Mouse (Mus musculus) skeletal muscle tissue, adult 2 months (tissue): Measurements from ENCODE around the gene Cd69.

Source experiments
- DNase-seq: peaks from one replicate; pipeline ENCODE4 v3.0.0-alpha.2; 2012; ENCODE audit warnings: low read depth, low spot score

Gene Cd69

DNA sequence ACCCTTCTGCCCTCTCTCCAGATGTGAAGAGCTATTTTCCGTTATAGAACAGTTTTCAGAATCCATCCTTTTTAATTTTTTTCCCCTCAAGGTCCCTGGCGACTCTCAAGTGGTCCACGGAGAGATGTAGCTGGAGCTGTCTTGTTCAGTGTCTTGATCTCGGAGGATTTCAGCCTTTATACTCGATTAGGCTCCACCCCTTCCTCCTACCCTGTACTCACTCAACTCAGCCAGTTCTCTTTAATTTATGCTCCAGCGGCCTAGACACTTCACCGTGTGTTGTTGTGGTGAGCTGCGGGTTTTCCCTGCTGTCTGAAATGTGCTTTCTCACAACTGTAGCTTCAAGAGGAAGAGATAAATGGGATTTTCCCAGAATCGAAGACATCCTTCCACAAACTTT lies at the start of gene Cd69:
TSS of gene Cd69 (minus strand) at position 217 of the 400 bp plus-strand sequence.
- no peak for DNase-seq

DNA sequence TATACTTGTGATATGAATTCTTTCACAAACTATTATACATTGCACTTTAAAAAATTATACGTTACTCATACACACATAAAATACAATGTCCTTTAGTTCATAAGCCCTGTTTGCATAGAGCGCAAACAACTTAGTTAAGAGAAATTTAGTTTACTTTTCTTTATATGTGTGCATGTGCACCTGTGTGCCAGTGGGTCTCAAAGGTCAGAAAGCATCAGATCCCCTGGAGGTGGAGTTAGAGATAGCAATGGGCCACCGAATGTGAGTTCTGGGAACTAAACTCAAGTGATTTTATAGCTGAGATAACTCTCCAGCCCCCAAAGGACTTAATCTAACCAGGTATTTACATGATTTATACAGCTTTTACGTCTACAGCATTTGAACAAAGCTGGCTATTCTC lies 44.1 kb upstream of the Cd69 start:
- no peak for DNase-seq

GRCm38 (mm10) chr6:129318395-129318794 lies 43.2 kb upstream of the Cd69 start:
- no peak for DNase-seq

DNA sequence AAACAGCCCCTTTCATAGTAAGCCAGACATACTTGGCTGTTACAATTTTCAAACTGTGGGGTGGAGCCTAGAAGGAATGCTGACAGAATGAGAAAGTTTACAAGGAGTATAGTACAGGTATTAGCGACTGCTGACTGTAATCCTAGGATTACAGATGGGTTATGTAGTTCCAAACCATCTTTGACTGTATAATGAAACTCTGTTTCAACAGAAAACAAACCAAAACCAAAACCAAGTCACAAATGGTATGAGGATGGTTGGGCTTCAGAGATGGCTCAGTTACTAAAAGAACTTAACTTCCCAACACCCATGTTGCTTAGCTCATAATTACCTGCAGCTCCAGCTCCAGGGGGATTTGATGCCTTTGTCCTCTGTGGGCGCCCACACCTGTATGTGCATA lies 41.2 kb upstream of the Cd69 start:
- no peak for DNase-seq

- DNase-seq = no peak
Measured at GRCm38 (mm10) chr6:129315698-129316097, 40.5 kb upstream of the Cd69 start.

- DNase-seq = no peak
Measured at GRCm38 (mm10) chr6:129314655-129315168, 39.5 kb upstream of the Cd69 start.

DNA sequence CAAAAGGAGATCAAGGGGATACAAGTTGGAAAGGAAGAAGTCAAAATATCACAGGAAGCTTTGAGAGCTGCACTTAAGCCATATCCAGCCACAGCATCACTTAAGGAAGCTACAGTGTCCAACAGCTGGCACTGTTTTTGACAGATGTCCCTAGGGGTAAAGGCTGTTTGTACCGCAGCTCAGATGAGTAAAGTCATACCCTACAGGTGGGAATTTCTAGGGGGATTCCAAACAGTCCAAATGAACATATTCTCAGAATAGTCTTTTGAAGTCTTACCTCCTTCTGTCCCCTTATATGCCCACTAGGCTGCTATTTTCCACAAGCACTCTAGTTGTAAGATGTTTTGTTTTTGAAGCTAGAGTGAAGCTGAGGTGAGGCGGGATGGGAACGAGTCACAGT lies 37.3 kb upstream of the Cd69 start:
- no peak for DNase-seq

DNA sequence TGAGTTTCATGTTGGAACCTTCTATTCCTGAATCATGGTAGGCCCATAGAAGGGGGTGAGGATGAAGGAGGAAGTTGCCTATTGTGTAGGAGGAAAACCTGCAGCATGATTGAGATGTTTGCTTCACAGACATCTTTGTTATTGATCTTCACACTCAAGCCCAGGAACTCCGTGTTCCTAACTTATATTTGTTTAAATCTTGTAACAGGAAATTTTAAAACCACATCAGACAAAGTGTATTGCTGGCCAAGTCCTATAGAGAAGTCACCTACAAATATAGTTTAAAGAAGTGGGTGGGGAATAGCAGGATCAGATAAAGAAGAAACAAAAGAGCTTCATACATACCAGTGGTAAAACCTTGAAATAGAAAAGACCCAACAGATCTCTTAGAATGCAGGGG lies 28.9 kb upstream of the Cd69 start:
- DNase-seq = no peak

DNA sequence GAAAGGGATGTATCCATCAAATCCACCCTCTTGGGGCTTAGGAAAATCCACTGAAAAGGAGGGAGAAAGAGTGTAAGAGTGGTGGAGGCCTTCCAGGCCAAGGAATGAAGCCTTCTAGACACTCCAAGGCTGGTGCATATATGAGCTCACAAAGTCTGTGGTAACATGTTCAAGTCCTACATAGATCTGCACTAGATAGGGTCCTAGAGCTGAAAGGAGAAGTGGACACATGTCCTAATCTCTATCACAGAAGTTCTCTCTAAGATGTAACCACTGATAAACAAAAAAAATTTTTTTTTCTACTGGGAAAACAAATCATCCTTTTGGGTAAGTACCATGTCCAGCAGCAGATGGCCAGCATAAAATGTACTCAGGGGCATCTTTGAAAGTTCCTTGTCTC lies 13.5 kb upstream of the Cd69 start:
- no peak for DNase-seq

DNA sequence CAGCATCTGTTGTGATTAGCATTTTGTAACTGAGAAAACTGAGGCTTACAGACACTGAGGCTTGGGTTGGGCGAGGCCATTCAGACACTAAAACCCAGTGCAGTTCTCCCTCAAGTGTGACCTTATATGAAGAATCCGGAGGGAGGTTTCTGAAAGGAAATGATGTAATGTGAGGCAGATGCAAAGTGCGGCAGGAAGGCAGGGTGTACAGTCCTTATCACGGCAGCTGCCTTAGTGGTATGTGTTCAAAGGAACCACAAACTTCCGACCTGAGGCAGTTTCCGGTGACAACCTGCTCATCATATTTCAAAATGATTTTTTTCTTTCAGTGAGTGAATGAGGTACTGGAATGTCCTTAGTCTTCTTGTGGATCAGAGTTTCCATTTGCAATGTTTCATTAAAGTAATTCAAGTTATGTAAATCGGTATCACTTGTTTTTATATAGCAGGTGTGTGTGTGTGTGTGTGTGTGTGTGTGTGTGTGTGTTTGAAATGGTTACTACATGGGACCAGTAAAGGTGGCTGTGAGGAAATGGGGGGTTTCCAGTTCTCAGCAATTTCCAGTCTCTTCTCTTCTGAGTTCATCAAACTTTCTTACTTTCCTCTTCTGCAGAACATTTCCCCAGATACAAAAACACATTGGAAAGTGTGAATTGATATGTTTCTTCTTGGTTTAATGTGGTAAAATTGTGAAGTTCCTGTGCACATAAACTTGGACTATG lies 9.3 kb upstream of the Cd69 start:
- DNase-seq = no peak

- no peak for DNase-seq
Measured at GRCm38 (mm10) chr6:129283271-129283670, 8.0 kb upstream of the Cd69 start.

GRCm38 (mm10) chr6:129276483-129276882 lies 1.2 kb upstream of the Cd69 start:
- DNase-seq = no peak

DNA sequence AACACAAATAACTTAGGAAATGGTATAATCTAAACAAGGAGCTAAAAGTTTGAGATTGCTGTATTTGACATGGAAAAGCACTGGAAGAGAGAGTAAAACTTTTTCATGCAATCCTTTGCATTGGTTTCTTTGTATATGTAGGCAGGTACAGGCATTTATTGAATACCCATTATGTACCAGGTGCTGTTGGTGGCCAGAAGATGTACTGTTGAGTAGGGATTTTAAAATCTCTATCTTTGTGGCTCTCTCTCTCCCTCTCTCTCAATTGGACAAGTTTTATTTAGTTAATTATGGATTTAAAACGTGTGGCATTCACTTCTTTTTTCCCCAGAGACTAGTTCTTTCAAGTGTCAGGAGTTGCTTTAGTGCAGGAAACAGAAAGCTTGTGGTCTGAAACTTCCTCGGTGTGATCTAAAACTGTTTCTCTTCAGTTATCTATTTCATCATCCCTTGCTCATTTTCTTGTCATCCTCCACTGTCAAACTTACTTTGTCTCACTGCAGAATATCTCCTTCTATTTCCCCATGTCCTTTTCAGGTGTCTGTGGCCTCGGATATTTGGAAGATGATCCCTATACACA lies 478 bp upstream of the Cd69 start:
- no peak for DNase-seq

GRCm38 (mm10) chr6:129274476-129274875 lies 760 bp downstream of the Cd69 start:
- no peak for DNase-seq

GRCm38 (mm10) chr6:129273662-129274061 lies 1.6 kb downstream of the Cd69 start:
- DNase-seq = no peak

- no peak for DNase-seq
Measured at GRCm38 (mm10) chr6:129266438-129267022, 8.7 kb downstream of the Cd69 start.

GRCm38 (mm10) chr6:129265821-129266220 lies 9.4 kb downstream of the Cd69 start:
- DNase-seq = no peak

DNA sequence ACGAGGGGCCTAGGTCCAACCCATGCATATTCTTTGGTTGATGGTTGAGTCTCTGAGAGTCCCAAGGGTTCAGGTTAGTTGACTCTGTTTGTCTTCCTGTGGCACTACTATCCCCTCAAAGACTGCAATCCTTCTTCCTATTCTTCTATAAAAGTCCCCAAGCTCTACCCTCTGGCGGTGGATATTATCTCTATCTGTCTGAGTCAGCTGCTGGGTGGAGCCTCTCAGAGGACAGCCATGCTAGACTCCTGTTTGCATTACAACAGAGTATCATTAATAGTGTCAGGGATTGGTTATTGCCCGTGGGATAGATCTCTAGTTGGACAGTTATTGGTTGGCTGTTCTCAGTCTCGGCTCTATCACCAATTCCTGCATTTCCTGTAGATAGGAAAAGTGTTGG lies 14.3 kb downstream of the Cd69 start:
- no peak for DNase-seq

- DNase-seq = no peak
Measured at GRCm38 (mm10) chr6:129260034-129260433, 15.2 kb downstream of the Cd69 start.

- no peak for DNase-seq
Measured at GRCm38 (mm10) chr6:129256018-129256417, 19.2 kb downstream of the Cd69 start.

- no peak for DNase-seq
Measured at GRCm38 (mm10) chr6:129254949-129255602, 20.2 kb downstream of the Cd69 start.

DNA sequence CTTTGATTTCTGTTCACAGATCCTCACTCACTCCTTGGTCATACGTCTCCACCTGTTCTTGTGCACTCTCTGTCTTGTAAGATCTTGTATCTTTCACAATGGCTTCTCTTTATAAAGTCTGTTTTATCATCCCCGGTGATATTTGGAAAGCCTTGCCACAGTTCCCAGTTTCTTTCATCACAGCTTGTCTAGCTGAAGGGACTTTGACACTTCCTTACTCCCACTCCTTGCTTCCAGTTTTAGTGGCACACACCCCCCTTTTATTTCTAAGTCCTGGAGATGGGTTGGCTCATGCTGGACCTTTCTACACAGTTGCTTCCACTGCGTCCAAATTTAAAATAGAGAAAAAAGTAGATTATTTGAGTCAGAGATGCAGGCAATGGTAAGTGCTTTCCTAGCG lies 20.9 kb downstream of the Cd69 start:
- no peak for DNase-seq
